Mouse (Mus musculus): Measurements from ENCODE around the gene Ahdc1. TPM values are rescaled to one million over a fixed set of nuclear protein-coding genes. Genes with fewer than 3 reads are reported as not detected.

Gene Ahdc1
- polyA plus RNA-seq, 1 experiment from 2014 or later, result 6.3 TPM

DNA sequence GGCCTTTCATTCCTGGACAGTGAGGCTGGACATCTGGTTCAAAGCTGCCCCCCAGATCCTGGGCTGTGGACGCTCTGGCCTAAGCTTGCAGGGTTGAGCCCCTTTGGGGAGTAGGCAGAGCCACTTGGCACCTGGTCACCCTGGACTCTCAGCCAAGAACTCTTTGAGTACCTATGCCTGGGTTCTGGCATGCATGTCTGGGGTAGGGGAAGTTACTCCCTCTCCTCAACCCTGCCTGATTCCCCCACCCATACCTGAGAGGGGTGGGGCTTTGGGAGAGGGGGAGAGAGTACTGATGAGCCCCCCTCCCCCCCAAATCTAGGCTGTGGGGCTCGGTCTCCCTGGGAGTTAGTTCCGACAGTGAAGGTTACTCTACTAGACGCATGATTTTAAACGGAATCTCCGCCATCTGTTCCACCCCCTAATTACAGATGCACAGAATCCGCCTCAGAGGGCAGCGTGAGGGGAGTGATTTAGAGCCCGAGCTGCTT, 10.2 kb downstream of the Ahdc1 start:
- Histone ChIP-seq H3K4me1 (replicated peaks) (peaks cover 96% of the 10 kb centered on the region), H3K27me3 (no peaks in the 10 kb centered on the region), H3K27ac (peak overlapping the region; percentile 37; the same call in 1 of the 2 replicates), H3K4me3 (no peak overlapping the region), H3K9ac (no peak overlapping the region), H3K4me2 (peak overlapping the region; percentile 0; the same call in 1 of the 2 replicates), H3K9me3 (replicated peaks) (no peaks in the 10 kb centered on the region), H3K36me3 (no peaks in the 10 kb centered on the region)
- no peak for ATAC-seq (replicated peaks; ENCODE audit: insufficient number of reproducible peaks, insufficient read depth, low FRiP score, low read depth)
- 36% methylated on average over 9 of the region's 9 CpGs for WGBS

- no peak for ATAC-seq (replicated peaks; ENCODE audit: insufficient number of reproducible peaks, insufficient read depth, low FRiP score, low read depth)
- Histone ChIP-seq H3K4me3 (no peak overlapping the region), H3K27ac (peak overlapping the region; percentile 37; the same call in 1 of the 2 replicates), H3K9ac (no peak overlapping the region), H3K27me3 (no peaks in the 10 kb centered on the region), H3K4me1 (replicated peaks) (peaks cover 96% of the 10 kb centered on the region), H3K4me2 (0 out of 2 replicates have a peak overlapping the region, but pooled peaks have one; percentile 21), H3K9me3 (replicated peaks) (no peaks in the 10 kb centered on the region), H3K36me3 (no peaks in the 10 kb centered on the region)
- WGBS, result 34% methylated on average over 14 of the region's 14 CpGs
These were observed 11.2 kb downstream of the Ahdc1 start for GRCm38 (mm10) chr4:133022217-133022616.

GRCm38 (mm10) chr4:133022954-133023635, 12.0 kb downstream of the Ahdc1 start:
- Histone ChIP-seq H3K4me3 (no peak overlapping the region), H3K27ac (peak overlapping the region; percentile 80; the same call in 1 of the 2 replicates), H3K4me2 (no peak overlapping the region), H3K27me3 (no peaks in the 10 kb centered on the region), H3K9ac (peak overlapping the region; percentile 18; the same call in 1 of the 2 replicates), H3K4me1 (replicated peaks) (peaks cover 96% of the 10 kb centered on the region), H3K36me3 (no peaks in the 10 kb centered on the region), H3K9me3 (replicated peaks) (no peaks in the 10 kb centered on the region)
- WGBS, result 78% methylated on average over 14 of the region's 14 CpGs
- no peak for ATAC-seq (replicated peaks; ENCODE audit: insufficient number of reproducible peaks, insufficient read depth, low FRiP score, low read depth)

DNA sequence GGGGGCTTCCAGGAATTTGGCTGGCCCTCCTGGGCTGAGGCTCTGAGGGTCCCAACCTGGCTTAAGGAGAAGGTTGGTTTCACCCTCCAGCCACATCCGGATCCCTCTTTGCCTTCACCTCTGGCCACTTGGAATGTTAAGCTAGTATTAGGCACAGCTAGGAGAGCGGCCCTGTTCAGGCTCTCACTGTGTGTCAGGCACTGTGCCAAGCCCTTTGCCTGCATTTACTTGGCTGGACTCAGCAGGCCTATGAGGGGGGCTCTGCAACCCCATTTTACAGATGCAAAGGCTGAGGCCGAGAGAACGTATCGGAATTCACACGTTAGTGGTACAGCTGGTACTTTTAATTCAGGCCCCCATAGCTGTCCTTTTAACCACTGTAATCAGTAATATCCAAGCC, 12.6 kb downstream of the Ahdc1 start:
- Histone ChIP-seq H3K4me3 (no peak overlapping the region), H3K9ac (peak overlapping the region; percentile 18; the same call in 1 of the 2 replicates), H3K4me1 (replicated peaks) (peaks cover 96% of the 10 kb centered on the region), H3K9me3 (replicated peaks) (no peaks in the 10 kb centered on the region), H3K4me2 (no peak overlapping the region), H3K27ac (peak overlapping the region; percentile 80; the same call in 1 of the 2 replicates), H3K27me3 (no peaks in the 10 kb centered on the region), H3K36me3 (no peaks in the 10 kb centered on the region)
- 74% methylated on average over 6 of the region's 6 CpGs for WGBS
- no peak for ATAC-seq (replicated peaks; ENCODE audit: insufficient number of reproducible peaks, insufficient read depth, low FRiP score, low read depth)

DNA sequence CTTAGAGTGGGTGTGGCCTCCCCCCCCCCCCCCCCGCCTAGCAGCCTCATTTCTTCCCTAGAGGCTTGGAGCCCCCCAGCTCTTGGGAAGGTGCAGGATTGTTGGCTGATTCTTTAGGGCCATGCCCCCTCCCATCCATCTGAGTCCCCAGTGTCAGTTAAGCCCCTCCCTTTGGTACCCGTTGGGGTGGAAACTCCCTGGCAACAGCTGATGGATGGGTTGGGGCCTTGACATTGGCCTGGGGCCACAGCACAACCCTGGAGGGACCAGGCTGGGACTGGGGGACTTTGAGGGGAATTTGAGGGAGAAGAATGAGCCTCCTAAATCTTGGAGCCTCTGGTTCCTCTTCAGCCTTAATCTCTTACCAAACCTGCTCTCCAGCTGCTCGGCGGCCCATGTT, 13.3 kb downstream of the Ahdc1 start:
- WGBS, result 39% methylated on average over 3 of the region's 4 CpGs
- Histone ChIP-seq H3K4me1 (replicated peaks) (peaks cover 99% of the 10 kb centered on the region), H3K9me3 (replicated peaks) (no peaks in the 10 kb centered on the region), H3K4me3 (no peak overlapping the region), H3K36me3 (no peaks in the 10 kb centered on the region), H3K9ac (no peak overlapping the region), H3K27ac (peak overlapping the region; percentile 80), H3K4me2 (peak overlapping the region; percentile 20; the same call in 1 of the 2 replicates), H3K27me3 (no peaks in the 10 kb centered on the region)
- ATAC-seq (replicated peaks; ENCODE audit: insufficient number of reproducible peaks, insufficient read depth, low FRiP score, low read depth), result no peak

DNA sequence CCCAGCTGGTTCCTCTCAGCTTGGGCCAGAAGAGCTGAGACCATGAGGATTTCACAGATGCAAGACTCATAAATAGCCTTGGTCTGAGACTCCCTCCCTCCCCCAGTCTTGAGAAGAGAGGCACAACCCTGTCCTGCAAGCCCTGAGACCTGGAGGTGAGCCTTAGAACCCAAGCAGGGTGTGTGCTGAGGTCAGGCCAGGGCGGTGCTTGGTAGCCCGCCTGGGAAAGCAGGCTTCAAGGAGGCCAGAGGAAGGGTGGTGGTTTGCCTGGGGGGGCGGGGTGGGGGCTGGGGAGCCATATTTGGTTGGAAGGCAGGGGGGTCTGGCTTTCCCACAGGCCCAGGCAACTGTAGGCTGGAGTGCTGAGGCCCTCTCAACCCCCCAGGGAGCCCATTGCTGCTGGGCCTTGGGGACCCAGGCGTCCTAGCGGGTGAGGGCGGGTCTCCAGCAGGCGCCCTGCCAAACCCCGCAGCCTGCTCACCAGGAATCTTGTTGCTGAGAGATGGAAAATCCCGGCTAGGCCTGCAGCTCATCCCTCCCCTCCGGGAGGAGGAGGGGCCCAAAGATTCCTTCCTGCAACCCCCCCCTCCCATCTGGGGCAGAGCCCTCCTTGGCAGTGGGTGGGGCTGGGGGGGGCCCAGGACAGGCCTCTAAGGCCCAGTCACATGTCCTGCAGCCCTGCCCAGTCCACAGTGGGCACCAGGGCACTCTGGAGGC, 14.1 kb downstream of the Ahdc1 start:
- H3K4me3 ChIP-seq, result no peak overlapping the region
- H3K4me2 ChIP-seq, result peak overlapping the region; percentile 20; the same call in 1 of the 2 replicates
- no peaks in the 10 kb centered on the region for H3K9me3 ChIP-seq (replicated peaks)
- ATAC-seq (replicated peaks; ENCODE audit: insufficient number of reproducible peaks, insufficient read depth, low FRiP score, low read depth), result peak; percentile 37
- peaks cover 99% of the 10 kb centered on the region for H3K4me1 ChIP-seq (replicated peaks)
- H3K36me3 ChIP-seq, result no peaks in the 10 kb centered on the region
- H3K27ac ChIP-seq, result peak overlapping the region; percentile 80
- H3K27me3 ChIP-seq, result no peaks in the 10 kb centered on the region
- H3K9ac ChIP-seq, result peak overlapping the region; percentile 39; the same call in 1 of the 2 replicates
- WGBS, result 6% methylated on average over 10 of the region's 10 CpGs

- no peaks in the 10 kb centered on the region for H3K9me3 ChIP-seq (replicated peaks)
- H3K4me1 ChIP-seq (replicated peaks), result peaks cover 87% of the 10 kb centered on the region
- H3K27ac ChIP-seq, result peak overlapping the region; percentile 80
- H3K9ac ChIP-seq, result no peak overlapping the region
- no peaks in the 10 kb centered on the region for H3K27me3 ChIP-seq
- no peak overlapping the region for H3K4me3 ChIP-seq
- ATAC-seq (replicated peaks; ENCODE audit: insufficient number of reproducible peaks, insufficient read depth, low FRiP score, low read depth), result no peak
- H3K36me3 ChIP-seq, result no peaks in the 10 kb centered on the region
- 59% methylated on average over 10 of the region's 10 CpGs for WGBS
- no peak overlapping the region for H3K4me2 ChIP-seq
These were observed 15.2 kb downstream of the Ahdc1 start for GRCm38 (mm10) chr4:133026272-133026671.

- Histone ChIP-seq H3K27me3 (no peaks in the 10 kb centered on the region), H3K4me2 (no peak overlapping the region), H3K9ac (no peak overlapping the region), H3K4me1 (replicated peaks) (peaks cover 81% of the 10 kb centered on the region), H3K36me3 (no peaks in the 10 kb centered on the region), H3K9me3 (replicated peaks) (no peaks in the 10 kb centered on the region), H3K27ac (peak overlapping the region; percentile 80), H3K4me3 (no peak overlapping the region)
- WGBS, result 2% methylated on average over 2 of the region's 2 CpGs
- ATAC-seq (replicated peaks; ENCODE audit: insufficient number of reproducible peaks, insufficient read depth, low FRiP score, low read depth), result no peak
These were observed 15.8 kb downstream of the Ahdc1 start for GRCm38 (mm10) chr4:133026826-133027375.

- no peak for ATAC-seq (replicated peaks; ENCODE audit: insufficient number of reproducible peaks, insufficient read depth, low FRiP score, low read depth)
- Histone ChIP-seq H3K9ac (no peak overlapping the region), H3K27me3 (no peaks in the 10 kb centered on the region), H3K4me3 (no peak overlapping the region), H3K4me2 (no peak overlapping the region), H3K27ac (no peak overlapping the region), H3K36me3 (no peaks in the 10 kb centered on the region), H3K4me1 (replicated peaks) (peaks cover 73% of the 10 kb centered on the region), H3K9me3 (replicated peaks) (no peaks in the 10 kb centered on the region)
- WGBS, result 53% methylated on average over 10 of the region's 10 CpGs
These were observed 16.7 kb downstream of the Ahdc1 start for GRCm38 (mm10) chr4:133027721-133028120.

DNA sequence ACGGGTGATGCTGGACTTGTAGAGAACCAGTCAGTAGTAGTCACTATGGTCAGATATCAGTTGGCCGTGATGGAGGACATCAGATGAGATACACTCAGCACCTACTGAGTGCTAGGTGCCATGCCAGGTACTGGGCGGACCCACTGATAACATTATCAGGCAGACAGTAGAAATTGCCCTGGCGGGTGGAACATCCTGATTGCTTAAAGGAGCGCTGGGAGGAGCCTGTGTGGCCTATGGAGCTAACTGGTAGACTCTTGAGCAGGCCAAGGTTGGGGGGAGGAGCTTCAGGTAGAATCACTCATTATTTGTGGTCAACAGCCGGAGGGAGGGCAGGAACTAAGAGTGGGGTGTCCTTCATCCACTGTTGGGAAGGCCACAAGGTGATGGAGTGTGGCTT, 17.1 kb downstream of the Ahdc1 start:
- H3K9ac ChIP-seq, result no peak overlapping the region

GRCm38 (mm10) chr4:133028875-133029274, 17.8 kb downstream of the Ahdc1 start:
- no peaks in the 10 kb centered on the region for H3K9me3 ChIP-seq (replicated peaks)
- ATAC-seq (replicated peaks; ENCODE audit: insufficient number of reproducible peaks, insufficient read depth, low FRiP score, low read depth), result no peak
- H3K27me3 ChIP-seq, result no peaks in the 10 kb centered on the region
- no peak overlapping the region for H3K4me3 ChIP-seq
- H3K9ac ChIP-seq, result no peak overlapping the region
- H3K36me3 ChIP-seq, result no peaks in the 10 kb centered on the region
- no peak overlapping the region for H3K27ac ChIP-seq
- H3K4me2 ChIP-seq, result no peak overlapping the region
- peaks cover 62% of the 10 kb centered on the region for H3K4me1 ChIP-seq (replicated peaks)
- 77% methylated on average over 6 of the region's 6 CpGs for WGBS

More for the DNA sequence above, 17.1 kb downstream of the Ahdc1 start:
- Histone ChIP-seq H3K36me3 (no peaks in the 10 kb centered on the region), H3K4me3 (no peak overlapping the region), H3K27ac (no peak overlapping the region), H3K4me2 (no peak overlapping the region), H3K9me3 (replicated peaks) (no peaks in the 10 kb centered on the region), H3K4me1 (replicated peaks) (peaks cover 68% of the 10 kb centered on the region), H3K27me3 (no peaks in the 10 kb centered on the region)
- 70% methylated on average over 6 of the region's 6 CpGs for WGBS
- no peak for ATAC-seq (replicated peaks; ENCODE audit: insufficient number of reproducible peaks, insufficient read depth, low FRiP score, low read depth)
